8 mouse cellular contexts compared by ENCODE assay signal in the genomic region with DNA sequence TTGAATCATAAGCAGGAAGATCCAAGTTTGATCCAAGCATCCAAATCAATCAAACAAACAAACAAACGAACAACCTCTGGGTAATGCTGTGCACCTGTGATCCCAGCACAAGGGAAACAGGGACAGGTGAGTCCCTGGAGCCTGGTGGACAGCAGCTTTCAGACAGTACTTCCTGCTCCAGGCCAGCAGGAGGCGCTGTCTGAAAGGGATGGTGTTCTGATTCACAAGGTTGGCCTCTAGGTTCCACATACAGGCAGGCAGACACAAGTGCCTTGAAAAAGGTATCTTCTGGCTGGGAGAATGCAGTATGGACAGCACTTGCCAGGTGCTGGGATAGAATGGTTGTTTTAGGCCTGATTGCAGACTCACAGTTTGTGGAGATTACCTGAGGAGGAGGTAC. TPM values are rescaled to one million over a fixed set of nuclear protein-coding genes. Genes with fewer than 3 reads are reported as not detected.
DNase-seq lines count a peak whose midpoint lies in the region; ATAC-seq lines count a peak whose summit lies in the region.

No protein-coding gene starts in this region.

- H3K4me1 ChIP-seq in forebrain, embryonic 10.5 days, result no peaks in the 10 kb centered on the region
- no peaks in the 10 kb centered on the region for H3K4me1 ChIP-seq in forebrain, embryonic 13.5 days

- H3K27me3 ChIP-seq in forebrain, embryonic 10.5 days (ENCODE audit: poor library complexity, severe bottlenecking), result no peaks in the 10 kb centered on the region
- H3K27me3 ChIP-seq in forebrain, embryonic 13.5 days, result no peaks in the 10 kb centered on the region

- ATAC-seq in forebrain, embryonic 13.5 days, result no peak

- no peak overlapping the region for H3K4me3 ChIP-seq in forebrain, embryonic 10.5 days
- H3K4me3 ChIP-seq in forebrain, embryonic 13.5 days, result no peak overlapping the region

- H3K4me2 ChIP-seq in forebrain, embryonic 13.5 days, result no peak overlapping the region

- H3K9me3 ChIP-seq in forebrain, embryonic 10.5 days, result no peaks in the 10 kb centered on the region
- no peaks in the 10 kb centered on the region for H3K9me3 ChIP-seq in forebrain, embryonic 13.5 days (replicated peaks)

- DNase-seq in forebrain, embryonic 10.5 days (ENCODE audit: extremely low spot score, low spot score), result peak; percentile 41
- DNase-seq in right cerebral cortex, postnatal 14 days, result peak; percentile 21
- DNase-seq in right cerebral cortex, postnatal 36 days (ENCODE audit: low spot score in 2 of 2), result no peak
- DNase-seq in embryo, embryonic 11.5 days (ENCODE audit: low read depth, low spot score), result peak; percentile 7
- DNase-seq in kidney, postnatal 10 days, result peak; percentile 61
- DNase-seq in natural killer cell, adult 2 months (ENCODE audit: low spot score in 2 of 2), result peak; percentile 36 to 59
- DNase-seq in thymus, postnatal 10 days (ENCODE audit: low spot score in 2 of 2), result peak; percentile 7 to 60

- H3K36me3 ChIP-seq in forebrain, embryonic 10.5 days (replicated peaks), result no peaks in the 10 kb centered on the region
- H3K36me3 ChIP-seq in forebrain, embryonic 13.5 days (ENCODE audit: poor library complexity, severe bottlenecking), result no peaks in the 10 kb centered on the region

- no peak overlapping the region for H3K9ac ChIP-seq in forebrain, embryonic 13.5 days

- WGBS in forebrain, embryonic 10.5 days, result 11% methylated on average over 2 of the region's 2 CpGs
- 14% methylated on average over 2 of the region's 2 CpGs for WGBS in forebrain, embryonic 13.5 days

- no peak overlapping the region for H3K27ac ChIP-seq in forebrain, embryonic 10.5 days
- H3K27ac ChIP-seq in forebrain, embryonic 13.5 days, result no peak overlapping the region

RNA-seq across cellular contexts. Expression of a gene that starts 40.3 kb away (rescaled TPM):
- 101 and 112 TPM in 2 replicates for polyA plus RNA-seq in forebrain, embryonic 10.5 days (2016; fragmentation: Nextera tagmentation; extraction: Ambion mirVana)
- polyA plus RNA-seq in forebrain, embryonic 13.5 days (2015; fragmentation: Nextera tagmentation; extraction: Ambion mirVana), result 104 TPM in 2 replicates

Comparison
In these comparisons a context has a peak if more than half of its experiments do, and no peak if none do; other contexts are left out.
1. DNase-seq: peak in forebrain, embryonic 10.5 days (single experiment), right cerebral cortex, postnatal 14 days (single experiment), embryo, embryonic 11.5 days (single experiment), kidney, postnatal 10 days (single experiment), natural killer cell, adult 2 months (2 of 2) and thymus, postnatal 10 days (2 of 2); none in right cerebral cortex, postnatal 36 days (0 of 2).